Mouse (Mus musculus) left cerebral cortex, adult 18-20 months (tissue): ENCODE results near the gene Nxf2. TPM values are rescaled to one million over a fixed set of nuclear protein-coding genes. Genes with fewer than 3 reads are reported as not detected.
"Not testable (repeated sequence)": the region's sequence is repeated elsewhere in the genome, so short reads cannot be mapped to it uniquely, and the experiment has no call there.

ENCODE experiments used
- DNase-seq, 2 experiments: peaks; one replicate each; pipeline ENCODE4 v3.0.0; 2021 to 2022; ENCODE audit warnings: low spot score in 2 of 2, mixed read lengths in 1 of 2
- long read RNA-seq, 2 experiments: library from polyadenylated mRNA; stranded (forward); transcript quantifications; one replicate each; pipeline ENCODE4 v2.0.0; 2021
- total RNA-seq, 2 experiments: library from RNA; stranded (reverse); gene quantifications; 2 replicates each; pipeline ENCODE4 v1.2.3; 2021

Gene Nxf2
- total RNA-seq, result not detected
- long read RNA-seq, experiment 1, result 0 reads
- long read RNA-seq, experiment 2, result 0 reads

DNA sequence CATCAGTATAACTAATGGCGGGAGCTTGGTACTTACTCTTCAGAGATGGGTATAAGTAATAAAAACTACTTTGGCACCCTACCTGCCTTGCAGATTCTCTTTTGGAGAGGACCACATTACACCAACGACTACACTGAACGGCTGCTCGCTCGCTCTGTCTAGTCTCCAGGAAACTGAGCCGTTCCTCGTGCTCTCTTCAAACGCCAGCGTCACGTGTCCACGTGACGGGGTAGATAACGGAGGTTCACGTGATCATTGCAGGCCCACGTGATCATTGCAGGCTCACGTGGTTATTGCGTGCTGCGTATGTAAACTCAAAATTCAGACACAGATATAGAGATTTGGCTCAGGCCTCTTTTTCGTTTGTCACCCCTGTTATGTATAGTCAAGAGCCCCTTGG, at the start of gene Nxf2:
Nxf2 (minus strand) TSS at position 209 of the 400 bp plus-strand sequence.
- DNase-seq, result no peak

DNA sequence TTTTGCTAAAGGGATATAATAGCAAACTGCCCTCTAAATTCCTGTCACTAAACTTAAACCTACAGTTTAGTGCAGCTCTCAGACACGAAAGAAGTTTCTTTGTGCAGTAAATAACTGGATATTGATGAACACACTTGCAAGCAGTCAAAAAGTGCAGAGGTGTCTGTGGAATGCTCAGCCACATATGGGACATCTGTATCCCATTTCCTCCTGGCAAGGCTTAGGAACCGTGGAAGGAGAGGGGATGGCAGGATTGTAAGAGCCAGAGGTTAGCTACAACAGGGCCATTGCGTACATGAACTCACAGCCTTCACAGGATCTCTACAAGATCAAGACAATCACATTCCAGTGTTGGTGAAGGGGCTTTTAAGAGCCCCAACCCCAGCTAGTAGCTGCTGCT, 46.8 kb upstream of the Nxf2 start:
- no peak for DNase-seq

DNA sequence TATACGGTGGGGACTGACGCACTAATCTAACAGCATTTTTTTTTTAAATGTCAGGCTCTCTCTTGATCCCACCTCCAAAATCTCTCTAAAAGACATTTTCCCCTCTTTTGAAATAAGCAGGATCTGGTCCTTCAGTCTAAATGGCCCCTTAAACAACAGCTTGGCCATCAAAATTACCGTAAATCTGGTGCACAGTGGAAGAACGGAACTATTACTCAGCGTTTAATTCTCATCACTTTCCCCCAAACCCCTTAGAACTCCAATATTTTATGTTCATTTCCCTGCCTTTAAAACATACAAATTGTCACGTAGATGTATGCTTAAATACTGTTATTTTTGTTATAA, 44.9 kb upstream of the Nxf2 start:
- DNase-seq, result no peak

DNA sequence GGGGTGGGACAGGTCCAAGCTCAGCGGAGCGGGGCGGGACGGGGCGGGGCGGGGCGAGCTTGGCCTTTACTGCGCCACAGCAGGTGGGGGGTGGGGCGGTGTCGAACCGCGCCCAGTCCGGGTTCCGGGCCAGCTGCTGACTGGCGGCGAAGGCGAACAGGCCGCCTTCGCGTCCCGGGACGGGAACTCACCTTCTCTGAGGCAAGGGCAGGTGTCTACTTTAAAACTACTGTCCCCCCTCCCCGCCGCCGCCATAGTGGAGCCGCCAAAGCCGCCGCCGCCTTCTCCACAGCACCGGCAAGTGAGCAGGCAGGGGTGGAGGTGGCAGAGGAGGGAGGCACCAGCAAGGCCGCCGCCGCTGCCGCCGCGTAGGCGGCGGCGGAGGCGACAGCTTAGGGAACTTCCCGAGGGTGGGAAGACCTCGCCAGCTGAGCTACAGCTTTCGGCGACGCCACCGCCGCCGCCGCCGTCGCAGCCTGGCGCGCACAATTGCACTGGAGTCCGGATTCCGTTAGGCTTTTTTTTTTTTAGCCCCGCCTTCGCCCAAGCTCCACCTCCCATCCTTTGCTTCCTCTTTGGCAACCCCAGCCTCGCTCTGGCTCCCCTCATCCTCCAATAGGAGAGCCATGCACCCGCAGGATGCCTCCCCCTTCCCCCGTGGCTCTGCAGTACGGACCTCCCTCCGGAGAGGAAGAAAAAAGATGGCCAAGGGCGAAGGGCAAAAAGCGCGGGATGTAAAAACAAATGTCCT, 44.3 kb upstream of the Nxf2 start, which contains the start of gene Zmat1:
Zmat1 (minus strand) TSS at position 490 of the 751 bp plus-strand sequence.
- peak; percentile 74 to 84 for DNase-seq

DNA sequence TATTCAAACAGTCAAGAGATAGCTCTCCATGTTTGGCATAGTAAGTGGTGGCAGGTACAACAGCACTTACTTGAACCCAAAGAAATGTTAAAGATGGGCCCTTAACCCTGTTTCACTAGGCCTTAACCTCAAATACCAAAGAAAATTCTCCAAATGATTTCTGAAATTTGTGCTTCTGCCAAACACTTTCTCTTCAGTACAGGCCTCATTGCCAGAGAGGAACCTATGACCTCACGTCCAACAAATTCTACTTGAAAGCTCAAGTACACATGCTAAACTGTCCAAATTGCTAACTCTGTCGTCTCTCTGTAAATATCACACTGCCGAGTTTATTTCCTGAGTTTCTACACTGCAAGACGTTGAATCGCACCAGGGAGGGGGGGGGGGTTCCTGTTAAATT, 43.5 kb upstream of the Nxf2 start:
- no peak for DNase-seq

DNA sequence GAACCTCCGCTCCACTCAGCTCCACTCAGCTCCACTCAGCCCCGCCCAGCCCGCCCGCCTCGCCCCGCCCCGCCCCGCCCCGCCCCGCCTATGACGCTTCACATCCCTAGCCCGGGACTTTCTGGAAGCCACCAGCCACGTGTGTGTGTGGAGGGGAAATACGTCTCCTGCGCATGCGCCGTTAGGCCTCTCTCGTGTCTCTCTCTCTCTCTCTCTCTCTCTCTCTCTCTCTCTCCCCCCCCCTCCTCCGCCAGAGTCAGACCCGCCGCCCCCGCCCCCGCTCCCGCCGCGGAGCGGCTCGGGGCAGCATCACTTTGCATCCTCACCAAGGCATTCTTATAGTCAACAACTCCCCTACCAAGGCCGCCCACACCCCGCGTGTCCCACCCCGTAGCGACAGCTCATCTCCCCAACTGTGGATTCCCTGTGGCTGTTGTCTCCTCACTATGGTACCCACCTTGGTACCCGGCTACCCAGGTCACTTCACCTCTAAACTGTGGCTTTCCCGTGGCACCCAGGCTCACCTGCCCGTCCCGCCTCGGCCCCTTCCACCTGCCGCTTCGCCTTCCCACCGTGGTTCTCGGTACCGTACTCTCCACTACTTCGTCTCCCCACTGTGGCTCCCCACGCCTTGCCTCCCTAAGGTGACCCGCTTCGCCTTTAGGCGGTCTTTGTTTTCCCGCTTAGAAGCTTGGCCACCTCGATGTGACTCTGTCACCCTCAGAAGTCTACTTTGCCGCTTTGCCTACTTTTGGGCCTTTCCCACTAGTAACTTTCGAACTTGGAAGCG, 1.1 kb downstream of the Nxf2 start:
- DNase-seq, result peak; percentile 39 to 51

DNA sequence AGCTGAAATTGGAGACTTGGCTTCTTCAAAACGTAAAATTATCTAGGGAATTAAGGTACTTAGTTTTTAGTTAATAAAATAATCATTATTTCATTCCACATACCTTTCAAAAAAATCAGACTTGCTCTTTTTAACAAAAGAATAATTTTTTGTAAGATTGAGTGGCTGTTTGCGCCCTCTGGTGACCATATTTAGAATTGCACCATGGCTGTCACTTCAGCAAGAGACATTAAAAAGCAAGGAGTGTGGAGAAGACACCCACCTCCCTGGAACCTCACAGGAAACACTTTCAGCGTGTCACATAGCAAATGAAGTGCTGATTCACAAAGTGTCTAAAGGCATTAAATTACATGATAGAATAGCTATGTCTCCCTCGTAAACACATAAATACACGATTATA, 34.2 kb downstream of the Nxf2 start:
- DNase-seq, result peak; percentile 13 to 40

DNA sequence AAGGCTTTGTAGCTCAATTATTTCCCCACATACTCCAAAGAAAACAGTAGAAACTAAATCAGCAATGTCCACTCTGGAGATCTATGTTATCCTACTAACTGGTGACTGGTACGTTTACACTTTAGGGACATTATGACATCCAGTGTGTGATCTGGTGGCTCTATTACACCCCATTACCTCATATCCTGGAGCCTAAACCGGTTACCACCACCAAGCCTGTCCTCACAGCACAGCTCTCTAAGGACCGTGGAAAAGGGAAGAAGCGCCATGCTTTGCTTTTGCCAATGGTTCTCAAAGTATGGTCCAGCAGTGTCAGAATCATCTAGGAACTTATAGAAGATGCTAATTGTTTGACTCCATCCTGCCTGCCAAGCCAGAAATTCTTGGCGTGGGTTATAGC, 34.6 kb downstream of the Nxf2 start:
- no peak for DNase-seq

DNA sequence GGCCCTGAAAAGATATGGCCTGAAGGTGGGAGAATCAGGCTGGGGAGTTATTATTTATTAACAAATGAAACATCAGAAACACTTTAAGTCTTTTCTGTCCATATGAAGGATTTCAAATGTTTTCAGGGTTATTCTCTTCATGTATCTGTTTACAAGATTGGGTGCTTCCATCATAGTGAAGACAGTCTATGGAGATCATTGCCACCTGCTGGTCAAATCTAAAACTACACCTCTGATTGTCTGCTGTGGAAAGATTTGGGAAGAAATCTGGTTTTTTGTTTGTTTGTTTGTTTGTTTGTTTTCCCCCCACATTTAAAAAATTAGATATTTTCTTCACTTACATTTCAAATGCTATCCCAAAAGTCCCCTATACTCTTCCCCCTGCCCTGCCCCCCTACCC, 39.5 kb downstream of the Nxf2 start:
- DNase-seq, result peak; percentile 18 to 40

DNA sequence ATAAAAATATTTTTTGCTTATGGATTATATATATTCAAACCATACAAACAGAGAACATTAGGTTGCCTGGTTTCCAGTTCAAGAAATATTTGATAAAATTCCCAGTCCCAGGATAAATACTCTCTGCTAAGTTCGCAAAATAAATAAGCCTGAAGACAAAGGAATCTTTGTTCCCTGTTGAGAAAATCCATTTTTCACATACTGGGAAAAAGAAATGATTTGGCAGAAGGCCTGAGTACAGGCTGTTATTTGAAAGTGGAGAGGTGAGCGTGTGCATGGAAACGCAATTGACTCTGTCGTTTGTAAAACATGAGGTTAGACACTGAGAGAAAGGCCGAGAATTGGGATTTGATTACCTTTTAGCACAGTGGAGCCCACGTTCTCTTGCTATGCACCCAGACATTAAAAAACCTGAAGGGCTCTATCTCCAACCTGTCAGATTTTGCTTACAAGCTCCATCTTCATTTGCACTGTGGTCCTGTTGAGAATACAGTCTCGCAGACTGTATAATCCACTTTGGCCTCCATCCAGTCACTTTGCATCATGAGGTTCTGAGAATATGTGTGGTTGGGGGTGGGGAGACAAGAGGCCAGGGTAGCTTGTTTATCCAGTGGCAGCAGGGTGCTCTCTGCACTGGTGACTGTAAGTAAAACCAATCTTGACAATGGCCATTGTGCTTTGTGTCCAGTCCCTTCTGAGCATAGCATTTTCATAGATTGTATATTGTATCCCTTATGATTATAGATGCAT, 40.7 kb downstream of the Nxf2 start:
- DNase-seq, result no peak

DNA sequence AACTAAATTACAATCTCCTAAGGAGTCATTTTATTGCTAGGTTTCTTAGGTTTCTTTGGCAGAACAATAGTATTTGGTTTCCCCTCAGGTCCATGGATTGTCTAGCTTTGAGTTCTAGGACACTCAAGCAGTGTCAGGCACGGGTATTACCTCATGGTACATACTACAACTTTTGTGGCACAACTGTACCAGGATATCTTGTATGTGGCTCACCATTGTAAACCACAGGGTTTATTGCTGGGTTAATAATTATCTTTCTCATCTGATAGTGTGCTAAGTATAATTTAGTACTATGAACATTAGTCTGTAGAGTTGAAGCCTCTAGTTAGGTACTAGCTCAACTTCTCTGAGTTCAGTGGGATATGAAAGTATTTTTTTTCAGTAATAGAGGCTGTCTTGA, 45.3 kb downstream of the Nxf2 start:
- DNase-seq, result no peak

DNA sequence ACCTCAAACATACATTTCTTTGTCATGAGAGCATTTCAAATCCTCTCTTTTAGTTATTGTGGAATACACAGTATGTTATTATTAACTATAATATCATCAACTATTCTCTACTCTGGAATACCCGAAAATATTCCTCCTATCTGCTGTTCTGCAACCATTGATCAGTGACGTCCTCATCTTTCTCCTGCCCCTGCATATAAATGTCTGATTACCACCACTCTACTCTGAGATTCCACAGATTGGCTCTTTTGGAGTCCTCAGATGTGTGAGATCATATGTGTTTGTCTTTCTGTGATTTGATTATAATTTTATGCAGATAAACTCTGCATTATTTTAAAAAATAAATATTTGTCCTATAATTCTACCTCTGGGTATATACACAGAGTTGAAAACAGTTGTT, 48.8 kb downstream of the Nxf2 start:
- DNase-seq, result no peak

DNA sequence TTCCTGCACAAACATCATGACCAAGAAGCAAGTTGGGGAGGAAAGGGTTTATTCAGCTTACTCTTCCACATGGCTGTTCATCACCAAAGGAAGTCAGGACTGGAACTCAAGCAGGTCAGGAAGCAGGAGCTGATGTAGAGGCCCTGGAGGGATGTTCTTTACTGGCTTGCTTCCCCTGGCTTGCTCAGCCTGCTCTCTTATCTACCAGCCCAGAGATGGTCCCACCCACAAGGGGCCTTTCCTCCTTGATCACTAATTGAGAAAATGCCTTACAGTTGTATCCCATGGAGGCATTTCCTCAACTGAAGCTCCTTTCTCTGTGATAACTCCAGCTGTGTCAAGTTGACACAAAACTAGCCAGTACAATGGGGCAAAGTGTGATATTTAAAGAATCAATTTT, 49.2 kb downstream of the Nxf2 start:
- not testable (repeated sequence) for DNase-seq

DNA sequence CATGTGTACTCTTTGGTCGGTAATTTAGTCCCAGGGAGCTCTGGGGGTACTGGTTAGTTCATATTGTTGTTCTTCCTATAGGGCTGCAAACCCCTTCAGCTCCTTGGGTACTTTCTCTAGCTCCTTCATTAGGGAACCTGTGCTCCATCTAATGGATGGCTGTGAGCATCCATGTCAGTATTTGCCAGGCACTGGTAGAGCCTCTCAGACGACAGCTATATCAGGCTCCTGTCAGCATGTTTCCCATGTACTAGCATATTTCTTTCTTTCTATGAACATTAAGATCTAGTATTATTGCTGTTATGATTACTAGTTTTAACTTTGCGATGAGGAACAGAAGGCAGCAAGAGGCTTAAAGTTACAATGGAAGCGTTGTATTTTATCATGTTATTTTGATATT, 49.7 kb downstream of the Nxf2 start:
- DNase-seq, result no peak

DNA sequence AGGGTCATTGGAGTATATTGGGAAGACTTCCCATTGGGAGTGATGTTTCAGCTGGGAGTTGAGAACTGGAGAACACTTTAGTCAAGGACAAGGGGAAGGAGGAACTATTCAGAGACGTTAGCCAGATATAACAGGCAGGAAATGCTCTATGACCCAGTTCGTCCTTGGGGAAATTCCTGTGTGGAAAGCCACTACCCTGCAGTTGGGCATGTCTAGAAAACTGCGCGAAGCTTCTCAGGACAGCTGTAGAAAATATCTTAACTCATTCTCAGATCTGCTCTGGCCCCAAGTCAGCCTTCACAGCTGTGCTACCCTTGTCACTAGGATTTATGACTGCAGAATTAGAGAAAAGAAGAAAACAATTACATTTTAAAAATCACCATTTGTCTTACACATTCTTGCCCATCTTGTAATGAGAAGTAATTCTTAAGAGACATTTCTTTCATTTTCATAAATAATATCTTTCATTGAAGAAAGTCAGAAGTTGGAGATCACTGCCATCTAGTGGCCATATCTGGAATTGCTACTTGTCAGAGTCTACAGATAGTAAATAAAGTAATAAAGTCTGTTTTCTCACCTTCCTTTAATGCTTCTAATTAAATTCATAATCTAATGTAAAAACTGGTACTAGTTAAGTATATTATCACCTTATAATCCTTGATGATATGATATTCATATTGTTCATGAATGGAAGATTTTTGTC, 51.2 kb downstream of the Nxf2 start:
- DNase-seq, result peak; percentile 11 to 55

DNA sequence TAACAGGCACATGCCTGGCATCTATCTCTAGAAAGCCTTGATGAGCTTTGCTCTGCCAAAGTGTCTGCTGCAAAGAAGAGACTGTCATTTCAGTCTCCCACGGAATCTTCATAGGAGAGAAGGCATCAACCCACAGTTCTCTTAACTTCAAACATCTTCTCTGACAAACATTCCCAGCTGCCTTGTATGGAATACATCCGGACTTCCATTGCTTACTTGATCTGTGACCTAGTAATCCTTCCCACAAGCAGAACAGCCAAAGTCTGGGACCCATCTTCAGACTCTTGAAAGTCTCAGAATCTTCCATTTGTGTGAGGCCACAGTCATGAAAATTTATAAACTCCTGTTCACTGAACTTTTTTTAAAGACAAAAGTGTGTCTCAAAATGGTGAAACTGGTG, 51.7 kb downstream of the Nxf2 start:
- no peak for DNase-seq

DNA sequence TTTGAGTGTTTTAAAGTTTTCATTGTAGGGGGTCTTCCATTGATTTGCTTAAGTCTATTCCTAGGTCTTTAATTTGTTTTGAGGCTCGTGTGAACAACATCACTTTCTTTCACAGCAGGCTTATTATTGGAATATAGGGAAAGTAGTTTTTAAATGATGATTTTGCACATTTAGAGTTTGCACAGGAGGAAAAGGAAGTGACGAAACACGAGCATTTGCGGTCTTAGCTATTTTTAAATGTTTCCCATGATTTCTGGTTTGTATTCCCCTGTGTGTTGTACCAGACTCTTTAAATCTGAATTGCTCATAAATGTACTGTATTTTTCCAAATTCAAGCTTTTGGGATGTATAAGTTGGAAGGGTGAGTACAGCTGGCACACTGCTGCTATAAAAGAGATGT, 54.2 kb downstream of the Nxf2 start:
- no peak for DNase-seq
